Mouse (Mus musculus): ENCODE measurements around the gene Pla2g4f.

Pla2g4f gene

GRCm38 (mm10) chr2:120276951-120277350 is 37.0 kb downstream of the Pla2g4f start:
- DNase-seq: no peak

GRCm38 (mm10) chr2:120268635-120269034 is 45.3 kb downstream of the Pla2g4f start:
- DNase-seq: no peak

DNA sequence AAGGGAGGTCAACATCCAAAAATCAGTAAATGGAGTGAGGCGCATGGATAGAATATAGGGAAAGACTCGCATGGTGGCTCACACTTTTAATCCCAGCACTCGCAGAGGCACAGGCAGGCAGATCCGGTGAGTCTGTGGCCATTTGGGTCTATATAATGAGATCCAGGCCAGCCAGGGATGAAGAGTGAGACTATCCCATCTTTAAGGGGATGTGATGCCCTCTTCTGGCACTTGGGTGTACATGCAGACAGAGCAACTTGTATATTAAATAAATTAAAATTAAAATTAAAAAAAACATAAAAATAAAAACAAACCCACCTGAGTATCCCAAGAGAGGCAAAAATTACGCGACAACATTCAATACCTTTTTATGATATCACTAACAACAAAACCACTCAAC is 48.4 kb downstream of the Pla2g4f start:
- no peak for DNase-seq

DNA sequence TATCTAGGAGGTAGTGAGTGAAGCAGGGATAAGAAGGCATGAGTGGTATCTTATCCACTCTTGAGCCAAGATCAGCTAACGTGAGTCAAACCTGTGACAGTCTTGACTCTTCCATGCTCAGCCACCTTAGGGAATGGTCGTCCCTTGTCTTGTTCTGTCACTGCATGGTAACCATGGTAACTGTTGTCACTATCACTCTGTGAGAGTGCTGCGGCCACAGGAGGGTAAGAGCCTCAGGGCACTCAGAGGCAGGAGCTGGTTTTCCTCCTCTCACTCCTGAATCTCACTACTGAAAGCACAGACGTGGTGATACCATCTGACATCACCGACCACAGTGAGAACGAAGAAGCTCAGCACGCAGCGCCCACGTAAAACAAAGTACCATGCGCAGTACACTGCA is 49.1 kb downstream of the Pla2g4f start:
- no peak for DNase-seq

DNA sequence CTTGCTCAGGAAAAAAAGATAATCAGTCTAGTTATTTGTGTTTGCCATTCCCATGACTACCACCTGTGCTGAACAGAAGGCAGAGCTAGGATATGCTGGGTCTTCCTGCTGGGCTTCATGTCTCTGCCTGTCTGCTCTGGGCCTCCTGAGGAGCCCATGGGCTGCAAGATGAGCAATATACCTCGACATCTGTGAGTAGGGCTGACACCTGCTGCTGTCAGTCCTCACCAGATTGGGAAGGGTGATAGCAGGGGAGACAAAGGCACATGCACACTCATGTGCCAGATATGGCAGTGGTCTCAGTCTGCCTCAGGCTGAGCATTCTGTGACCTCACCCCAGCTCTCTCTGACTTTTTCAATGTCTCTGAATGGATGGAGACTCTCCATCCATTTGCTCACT is 51.1 kb downstream of the Pla2g4f start:
- no peak for DNase-seq

DNA sequence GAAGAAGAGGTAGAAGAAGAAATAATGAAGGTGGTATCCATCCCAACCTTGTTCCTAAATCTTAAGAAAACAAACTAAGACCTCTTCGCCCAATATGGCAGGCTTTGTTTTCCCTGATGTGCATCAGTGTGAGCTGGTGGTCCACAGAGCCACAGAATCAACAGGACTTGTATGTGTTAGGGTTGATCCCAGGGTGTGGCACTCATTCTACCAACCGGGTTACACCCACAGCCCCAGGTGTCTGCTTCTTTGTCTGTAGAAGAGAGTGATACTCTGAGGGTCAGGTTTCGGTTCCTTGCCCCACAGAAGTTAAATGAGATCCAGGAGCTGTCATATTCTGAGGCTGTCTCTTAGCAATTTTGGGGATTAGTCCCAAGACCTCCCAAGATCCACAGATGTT is 52.6 kb downstream of the Pla2g4f start:
- DNase-seq: no peak

DNA sequence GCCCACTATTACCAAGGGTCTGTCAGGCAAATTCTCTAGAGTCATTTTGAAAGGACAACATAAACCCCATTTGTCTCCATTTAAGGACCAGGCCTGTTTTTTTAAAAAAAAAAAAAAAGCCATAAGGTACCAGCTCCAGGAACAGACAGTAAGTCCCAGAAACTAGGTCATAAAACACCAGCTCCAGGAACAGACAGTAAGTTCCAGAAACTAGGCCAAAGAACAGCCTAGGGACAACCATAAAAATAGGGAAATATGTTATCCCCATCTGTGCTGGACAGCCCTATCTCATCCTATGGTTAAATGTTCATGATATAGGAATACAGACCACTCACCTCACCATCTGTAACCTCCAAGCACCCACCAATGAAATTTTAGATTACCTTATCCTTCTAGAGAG is 57.7 kb downstream of the Pla2g4f start:
- no peak for DNase-seq

GRCm38 (mm10) chr2:120252644-120253043 is 61.3 kb downstream of the Pla2g4f start:
- no peak for DNase-seq

Data from right cerebral cortex, postnatal 14 days (tissue).